Mouse (Mus musculus) neutrophil, adult 5-6 weeks (primary cell): ENCODE data around the gene 2810021J22Rik. TPM values are rescaled to one million over a fixed set of nuclear protein-coding genes. Genes with fewer than 3 reads are reported as not detected.
A peak's percentile ranks its signal among the peaks of the same experiment; 100 is the strongest.
"Not testable (repeated sequence)": the region's sequence is repeated elsewhere in the genome, so short reads cannot be mapped to it uniquely, and the experiment has no call there.

Source experiments
- ATAC-seq: fragments of 151-379, 151-347 bp; 2 replicates; pipeline ENCODE4 v1.8.0; 2017; ENCODE audit warnings: mild to moderate bottlenecking, moderate TSS enrichment; ENCODE audit not compliant: insufficient number of reproducible peaks, poor library complexity, low FRiP score, severe bottlenecking; ENCODE audit errors: extremely low read depth
- total RNA-seq: library from RNA; stranded (forward); fragments of 200-1000 nt; gene quantifications from 2 replicates; pipeline ENCODE4 v1.2.3, GENCODE M21; 2017

2810021J22Rik gene
- total RNA-seq: 7.9 and 8.8 TPM in 2 replicates

DNA sequence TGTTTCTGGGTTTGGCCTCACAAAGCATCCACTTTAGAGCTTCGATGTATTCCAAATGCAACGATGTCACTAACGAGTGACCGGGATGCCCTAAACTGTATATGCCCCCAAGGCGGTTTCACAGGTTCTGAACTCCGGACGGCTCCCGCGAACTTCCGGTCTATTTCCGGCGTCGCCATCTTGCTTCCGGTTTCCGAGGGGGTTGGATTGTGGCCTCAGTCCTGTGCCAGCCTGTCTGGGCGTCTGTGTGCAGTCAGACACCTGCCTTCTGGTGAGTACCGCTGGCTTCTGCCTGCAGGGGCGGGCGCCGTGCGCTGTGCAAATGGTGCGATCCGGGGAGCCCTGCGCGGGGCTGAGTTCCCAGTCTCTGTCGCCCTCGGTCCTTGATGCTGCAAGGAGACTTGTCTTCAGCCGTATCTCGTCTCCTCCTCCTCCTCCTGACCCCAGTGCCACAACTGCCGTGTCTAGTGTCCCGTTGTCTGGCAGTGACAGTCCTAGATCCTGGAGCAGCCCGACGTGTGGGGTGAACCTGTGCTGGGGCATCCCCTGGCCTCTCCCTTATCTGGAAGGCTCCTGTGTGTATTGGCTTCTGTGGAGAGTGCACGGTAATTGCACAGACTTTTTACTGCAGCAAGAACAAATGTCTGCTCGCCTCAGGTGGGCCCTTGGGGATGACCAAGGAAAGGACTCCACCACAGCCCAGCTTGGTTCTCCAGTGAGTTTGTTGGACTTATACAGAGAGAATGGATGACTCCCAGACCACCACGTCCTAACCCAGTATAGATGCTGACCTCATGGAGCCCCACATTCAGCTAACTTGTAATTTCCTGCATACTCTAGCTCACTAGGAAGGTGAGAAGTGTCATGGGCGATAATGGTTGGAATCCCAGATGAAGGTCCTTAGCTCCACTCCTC lies at the start of gene 2810021J22Rik:
Gene 2810021J22Rik, plus strand, starts transcription at position 178 of the 915 bp plus-strand sequence.
- peak; percentile 79 for ATAC-seq

DNA sequence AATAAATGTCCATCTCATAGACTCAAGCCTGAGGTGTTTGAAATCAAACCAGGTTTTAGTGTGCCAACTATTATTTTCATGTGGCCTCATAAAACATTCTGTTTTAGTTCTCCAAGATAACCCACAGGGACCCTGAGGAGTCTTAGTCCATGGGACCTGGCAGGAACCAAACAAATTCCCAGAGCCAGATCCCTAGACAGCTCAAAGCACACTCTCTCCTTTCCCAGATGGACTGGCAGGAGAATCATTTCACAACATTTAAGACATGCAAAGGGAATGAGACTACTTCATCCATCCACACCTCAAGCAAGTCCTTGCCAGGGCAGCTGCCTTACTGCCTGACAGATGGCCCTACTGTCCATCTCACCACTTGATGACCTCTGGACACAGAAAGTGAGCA lies 38.1 kb upstream of the 2810021J22Rik start, which contains the start of gene Olfr312:
Gene Olfr312, plus strand, starts transcription at position 301 of the 400 bp plus-strand sequence.
- not testable (repeated sequence) for ATAC-seq

DNA sequence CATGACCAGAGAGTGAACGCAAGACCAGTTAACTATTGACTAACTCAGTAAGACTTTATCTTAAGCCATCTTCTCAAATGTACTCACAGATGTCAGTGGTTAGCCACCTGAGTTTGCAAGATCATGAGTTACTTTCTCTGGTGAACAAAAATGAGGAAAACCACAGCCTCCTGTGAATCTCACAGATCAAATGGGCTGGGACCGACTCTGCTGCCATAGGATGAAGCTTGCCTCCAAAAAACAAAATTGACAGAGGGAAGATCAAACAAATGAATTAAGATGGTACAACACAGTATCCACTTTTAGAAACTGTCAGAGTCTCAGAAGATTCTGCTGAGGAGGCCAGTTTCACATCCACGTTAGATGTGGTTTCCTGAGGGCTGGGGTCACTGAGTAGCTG lies 37.3 kb upstream of the 2810021J22Rik start:
- no peak for ATAC-seq

DNA sequence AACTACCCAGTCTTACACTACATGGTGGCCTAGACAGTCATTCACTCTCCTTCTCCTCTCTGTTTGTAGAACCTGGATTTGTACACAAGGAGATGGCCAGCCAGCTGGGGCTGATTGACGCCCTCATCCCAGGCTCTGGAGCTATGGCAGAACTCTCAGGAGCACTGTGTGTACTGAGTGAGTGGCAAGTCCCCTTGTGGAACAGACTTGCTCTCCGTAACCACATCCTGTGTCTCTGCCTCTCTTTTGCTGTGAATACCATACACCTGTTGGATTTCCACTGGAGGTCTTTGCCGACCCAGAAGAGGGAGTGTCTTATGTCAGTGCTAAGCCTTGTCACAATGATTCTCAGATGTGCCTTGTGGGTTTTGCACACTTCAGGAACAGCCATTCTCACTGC lies 34.5 kb upstream of the 2810021J22Rik start:
- not testable (repeated sequence) for ATAC-seq

GRCm38 (mm10) chr11:58838951-58839350 lies 28.1 kb upstream of the 2810021J22Rik start, which contains the start of gene Olfr311:
TSS of gene Olfr311 (plus strand) at chr11:58839251.
- ATAC-seq: not testable (repeated sequence)

DNA sequence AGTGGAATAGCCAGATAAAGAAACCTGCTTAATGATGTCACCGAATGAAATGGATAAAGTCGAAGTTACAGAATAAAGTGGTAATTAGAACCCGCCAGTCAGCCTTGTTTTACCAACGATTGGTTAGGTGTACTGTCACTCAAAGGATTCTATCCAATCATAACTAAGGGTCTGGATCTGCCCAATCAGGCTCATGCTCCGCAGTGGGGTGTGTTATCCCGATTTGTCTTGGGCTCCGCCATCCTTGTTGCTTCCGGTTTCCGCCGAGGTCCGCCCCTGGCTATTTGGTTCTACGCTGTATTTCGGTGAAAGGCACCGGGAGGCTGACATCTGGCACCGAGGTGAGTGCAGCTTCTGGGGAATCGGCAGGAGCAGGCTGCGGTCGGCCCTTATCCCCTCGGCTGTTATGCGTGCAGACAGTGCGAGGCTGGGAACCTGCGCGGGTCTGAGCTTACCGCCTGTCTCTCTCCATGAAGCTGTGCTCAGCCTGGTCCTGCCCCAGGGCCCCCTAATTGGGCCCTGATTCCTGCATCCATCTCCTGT lies 20.0 kb upstream of the 2810021J22Rik start, which contains the start of gene Gm12258:
Gene Gm12258, plus strand, starts transcription at position 240 of the 543 bp plus-strand sequence.
- ATAC-seq: peak; percentile 99

GRCm38 (mm10) chr11:58847636-58848035 lies 19.4 kb upstream of the 2810021J22Rik start:
- no peak for ATAC-seq

GRCm38 (mm10) chr11:58849731-58850130 lies 17.3 kb upstream of the 2810021J22Rik start:
- ATAC-seq: no peak

DNA sequence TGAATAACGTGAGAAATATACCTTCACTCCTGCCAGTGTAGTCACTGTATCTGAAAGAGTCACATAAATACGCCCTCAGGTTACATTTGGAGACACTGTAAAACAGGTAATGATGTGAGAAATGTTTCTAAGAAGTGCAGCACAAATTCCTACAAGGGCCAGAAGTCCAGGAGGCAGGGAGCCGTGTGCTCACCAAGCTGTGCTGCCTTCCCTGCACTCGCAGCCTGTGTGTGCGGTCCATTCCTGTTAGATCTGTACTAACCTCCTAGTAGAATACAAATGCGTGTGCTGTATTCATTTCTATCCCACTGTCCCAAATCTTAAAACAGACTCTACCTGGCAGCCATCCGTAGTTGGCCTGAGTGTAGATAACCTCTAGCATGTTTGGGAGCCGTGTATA lies 6.3 kb upstream of the 2810021J22Rik start:
- ATAC-seq: no peak

DNA sequence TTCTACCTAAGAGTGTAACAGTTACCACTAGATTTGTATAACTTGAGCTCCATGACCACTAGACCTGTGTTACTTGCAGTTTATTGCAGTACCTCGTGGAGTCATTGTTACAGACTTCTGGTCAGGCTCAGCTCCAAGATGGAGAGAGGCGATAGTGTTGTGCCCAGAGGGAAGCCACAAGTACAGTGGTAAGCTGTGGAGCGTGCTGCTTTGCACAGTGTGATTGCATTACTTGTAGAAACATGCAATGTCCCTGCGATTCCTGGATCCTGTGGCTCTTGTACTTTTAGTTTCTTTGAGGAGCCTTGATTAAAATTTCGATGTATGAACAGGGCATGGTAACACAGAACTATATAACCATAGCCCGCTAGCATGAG lies 926 bp downstream of the 2810021J22Rik start:
- ATAC-seq: no peak

DNA sequence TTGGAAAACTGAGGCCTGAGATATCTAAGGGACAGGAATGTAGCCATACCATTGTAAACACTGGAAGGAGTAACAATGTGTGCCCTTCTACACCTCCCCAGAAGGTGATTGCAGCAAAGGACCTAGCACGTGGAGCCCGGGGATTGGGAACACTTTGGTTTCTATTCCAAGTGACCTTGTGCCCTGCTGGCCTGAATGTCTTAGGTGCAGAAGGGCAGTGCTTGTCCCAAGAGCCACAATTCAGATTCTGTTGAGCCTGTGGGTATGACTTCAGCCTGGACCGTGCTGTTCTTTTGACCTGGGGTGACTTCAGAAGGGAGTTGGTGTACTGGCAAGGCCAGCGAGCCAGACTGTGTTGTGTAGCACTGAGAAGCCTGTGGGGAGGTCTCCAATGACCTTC lies 3.9 kb downstream of the 2810021J22Rik start:
- no peak for ATAC-seq

DNA sequence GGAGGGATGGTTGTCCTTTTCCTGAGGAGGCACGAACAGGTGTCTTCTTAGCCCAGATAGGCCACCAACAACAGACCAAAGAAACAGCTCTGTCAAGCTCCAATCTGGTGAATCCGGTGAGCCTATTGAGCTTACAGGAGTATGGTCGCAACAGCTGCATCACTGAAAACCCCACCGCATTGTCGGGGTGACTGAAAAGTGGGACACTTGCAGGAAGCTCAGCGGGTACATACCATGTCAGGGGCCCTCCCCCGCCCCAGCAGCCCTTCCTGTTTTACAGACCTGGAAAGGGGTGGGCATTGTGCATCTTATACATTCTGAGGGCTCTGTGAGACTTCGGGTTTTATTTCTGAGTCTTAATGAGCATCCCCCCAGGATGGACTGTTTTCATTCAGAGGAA lies 16.7 kb downstream of the 2810021J22Rik start:
- no peak for ATAC-seq

GRCm38 (mm10) chr11:58890511-58890910 lies 23.5 kb downstream of the 2810021J22Rik start:
- ATAC-seq: no peak

GRCm38 (mm10) chr11:58894456-58894855 lies 27.4 kb downstream of the 2810021J22Rik start:
- ATAC-seq: no peak

GRCm38 (mm10) chr11:58897485-58897884 lies 30.5 kb downstream of the 2810021J22Rik start:
- ATAC-seq: no peak

DNA sequence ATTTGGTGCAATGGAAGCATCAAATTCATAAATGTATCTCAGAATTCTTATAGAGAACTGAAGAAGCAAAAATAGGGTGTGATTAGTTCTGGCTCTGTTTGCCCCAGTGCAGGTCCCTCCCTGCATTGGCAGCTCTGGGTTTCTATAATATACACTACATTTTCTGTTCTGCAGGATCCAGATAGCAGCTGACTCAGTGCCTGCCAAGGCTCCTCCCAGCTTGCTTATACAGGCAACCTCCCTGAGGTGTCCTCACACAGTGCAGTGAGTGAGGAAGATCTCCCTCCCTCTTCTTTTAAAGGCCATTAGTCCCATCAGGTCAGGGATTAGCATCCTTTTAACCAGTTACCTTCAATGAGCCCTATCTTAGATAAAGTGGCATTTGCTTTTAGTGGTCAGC lies 34.1 kb downstream of the 2810021J22Rik start:
- no peak for ATAC-seq

- peak; percentile 95 for ATAC-seq
Observed at GRCm38 (mm10) chr11:58903511-58904409, 36.7 kb downstream of the 2810021J22Rik start, which contains the start of gene Zfp39. TSS of gene Zfp39 (minus strand) at chr11:58904225.

- no peak; the same call in 1 of the 2 replicates for ATAC-seq
Observed at GRCm38 (mm10) chr11:58904410-58904718, 37.3 kb downstream of the 2810021J22Rik start.

GRCm38 (mm10) chr11:58904838-58905237 lies 37.8 kb downstream of the 2810021J22Rik start:
- no peak for ATAC-seq
